In the genomic region with DNA sequence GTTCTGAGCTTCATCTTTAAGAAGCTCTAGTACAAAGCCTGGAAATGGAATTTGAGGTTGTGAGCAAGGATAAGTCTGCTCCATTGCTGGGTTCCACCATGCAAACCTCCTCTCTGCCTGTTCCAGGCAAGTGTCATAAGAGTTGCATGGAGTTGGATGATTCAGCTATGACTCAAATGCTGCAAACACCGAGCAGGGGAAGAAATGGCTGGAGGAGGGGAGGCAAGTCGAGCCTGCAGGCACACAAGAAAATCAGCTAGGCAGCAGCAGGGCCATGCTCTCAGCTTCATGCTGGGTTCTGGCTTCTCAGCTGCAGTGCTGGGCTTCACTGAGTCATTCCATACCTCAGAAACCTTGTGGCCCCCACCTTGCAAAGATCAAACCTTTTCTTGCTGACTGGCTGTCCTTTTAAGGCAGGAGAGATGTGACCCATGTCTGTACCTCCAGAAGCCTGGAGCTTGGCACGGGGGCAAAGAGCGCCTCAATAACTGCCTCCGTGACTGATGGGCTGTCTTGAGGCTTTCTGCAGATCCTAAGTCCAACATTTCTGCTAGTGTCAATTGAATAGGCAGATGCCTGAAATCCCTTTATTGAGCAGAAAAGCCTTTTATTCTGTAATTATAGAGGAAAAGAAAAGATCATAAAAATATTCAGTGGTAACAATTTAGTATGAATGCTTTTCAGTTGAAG, we compare ENCODE assay signal across 15 mouse cellular contexts.
DNase-seq lines count a peak whose midpoint lies in the region; ATAC-seq and TF ChIP-seq lines count a peak whose summit lies in the region.
"Had no signal": no experiment of that assay in that cellular context is flagged by ENCODE, and none has a peak within 500 bp of the region (broad histone marks: within the 10 kb centered on the region; RNA-seq: fewer than 3 reads in every experiment).

No protein-coding gene starts in this region.

- peak; percentile 6 for DNase-seq in forebrain, postnatal 0 days
- no peak for DNase-seq in forebrain, embryonic 11.5 days (ENCODE audit: low spot score)
- DNase-seq in left cerebral cortex, adult 2 months (ENCODE audit: extremely low spot score in 1 of 2, low spot score in 2 of 2) = peak; percentile 29 to 33
- no peak for DNase-seq in left cerebral cortex, postnatal 4 days
- peak; percentile 20 for DNase-seq in adrenal gland, postnatal 25 days
- DNase-seq in right cerebral cortex, postnatal 25 days = peak; percentile 21
- DNase-seq in gastrocnemius, adult 8-10 months (ENCODE audit: low spot score in 2 of 2) = no peak
- DNase-seq in gastrocnemius, postnatal 10 days = no peak
- DNase-seq: cerebellum, adult 11-12 months; heart, adult 18-20 months; liver had no signal

- H3K9me3 ChIP-seq in forebrain, postnatal 0 days (ENCODE audit: low read length) = no peaks in the 10 kb centered on the region
- H3K9me3 ChIP-seq in forebrain, embryonic 11.5 days (ENCODE audit: control insufficient read depth, low read length) = no peaks in the 10 kb centered on the region
- H3K9me3 ChIP-seq: intestine, embryonic 15.5 days; lung, embryonic 15.5 days; stomach, embryonic 15.5 days had no signal

- ATAC-seq in forebrain, postnatal 0 days = no peak
- no peak for ATAC-seq in forebrain, embryonic 11.5 days (replicated peaks; ENCODE audit: low FRiP score)
- ATAC-seq: CD4-positive, CD25-positive, alpha-beta regulatory T cell, adult 4 months; intestine, embryonic 15.5 days had no signal

- no peak for TF ChIP-seq CTCF in forebrain, postnatal 0 days (IDR thresholded peaks at IDR 0.05; ENCODE audit: low read depth)
- no peak for TF ChIP-seq CTCF in left cerebral cortex, adult 2 months (IDR thresholded peaks at IDR 0.05)

- H3K4me2 ChIP-seq in forebrain, postnatal 0 days (ENCODE audit: low read depth) = no peak overlapping the region
- no peak overlapping the region for H3K4me2 ChIP-seq in forebrain, embryonic 11.5 days (ENCODE audit: low read depth, low read length, severe bottlenecking)
- H3K4me2 ChIP-seq: intestine, embryonic 15.5 days; lung, embryonic 15.5 days; stomach, embryonic 15.5 days had no signal

- H3K27me3 ChIP-seq in forebrain, postnatal 0 days (ENCODE audit: insufficient read depth, low read length) = no peaks in the 10 kb centered on the region
- H3K27me3 ChIP-seq in forebrain, embryonic 11.5 days (ENCODE audit: control insufficient read depth, insufficient read depth, low read length) = no peaks in the 10 kb centered on the region
- H3K27me3 ChIP-seq: intestine, embryonic 15.5 days; lung, embryonic 15.5 days; stomach, embryonic 15.5 days had no signal

- WGBS in forebrain, postnatal 0 days = 55% methylated on average over 5 of the region's 5 CpGs
- 76% methylated on average over 5 of the region's 5 CpGs for WGBS in forebrain, embryonic 11.5 days

- H3K4me1 ChIP-seq in forebrain, postnatal 0 days (ENCODE audit: insufficient read depth) = no peaks in the 10 kb centered on the region
- no peaks in the 10 kb centered on the region for H3K4me1 ChIP-seq in forebrain, embryonic 11.5 days (replicated peaks; ENCODE audit: control insufficient read depth, insufficient read depth, low read length)
- H3K4me1 ChIP-seq: intestine, embryonic 15.5 days; lung, embryonic 15.5 days; stomach, embryonic 15.5 days had no signal

- intact Hi-C loops in left cerebral cortex, adult 2 months (cut with DNase I) = loop anchor here (5.0 kb wide), 1 partner anchor 330 kb away; no protein-coding TSS in a partner anchor
- intact Hi-C loops in left cerebral cortex, postnatal 4 days (cut with DNase I) = no loop called here

- no peaks in the 10 kb centered on the region for H3K36me3 ChIP-seq in forebrain, postnatal 0 days (ENCODE audit: insufficient read depth)
- H3K36me3 ChIP-seq in forebrain, embryonic 11.5 days (ENCODE audit: control insufficient read depth, insufficient read depth, low read length) = no peaks in the 10 kb centered on the region
- H3K36me3 ChIP-seq: intestine, embryonic 15.5 days; lung, embryonic 15.5 days; stomach, embryonic 15.5 days had no signal

- no peak overlapping the region for H3K4me3 ChIP-seq in forebrain, postnatal 0 days (ENCODE audit: low read depth, low read length)
- no peak overlapping the region for H3K4me3 ChIP-seq in forebrain, embryonic 11.5 days (ENCODE audit: low read depth, low read length)
- H3K4me3 ChIP-seq in left cerebral cortex, adult 2 months = no peak overlapping the region
- H3K4me3 ChIP-seq: intestine, embryonic 15.5 days; lung, embryonic 15.5 days; stomach, embryonic 15.5 days had no signal

- H3K27ac ChIP-seq in forebrain, postnatal 0 days (ENCODE audit: low read depth, low read length) = no peak overlapping the region
- no peak overlapping the region for H3K27ac ChIP-seq in forebrain, embryonic 11.5 days (ENCODE audit: low read depth, low read length)
- peak overlapping the region; percentile 20; the same call in 1 of the 2 replicates for H3K27ac ChIP-seq in left cerebral cortex, adult 2 months
- H3K27ac ChIP-seq: intestine, embryonic 15.5 days; lung, embryonic 15.5 days; stomach, embryonic 15.5 days had no signal

- H3K9ac ChIP-seq in forebrain, postnatal 0 days = no peak overlapping the region
- no peak overlapping the region for H3K9ac ChIP-seq in forebrain, embryonic 11.5 days (ENCODE audit: low read length)
- H3K9ac ChIP-seq: intestine, embryonic 15.5 days; lung, embryonic 15.5 days; stomach, embryonic 15.5 days had no signal

Comparison
In these comparisons a context has a peak if more than half of its experiments do, and no peak if none do; other contexts are left out.
1. DNase-seq: peak in forebrain, postnatal 0 days (single experiment), left cerebral cortex, adult 2 months (2 of 2), adrenal gland, postnatal 25 days (single experiment) and right cerebral cortex, postnatal 25 days (single experiment); none in forebrain, embryonic 11.5 days (single experiment), left cerebral cortex, postnatal 4 days (single experiment), gastrocnemius, adult 8-10 months (0 of 2) and gastrocnemius, postnatal 10 days (single experiment).